In genomic region chr15:101181500-101181899, GRCm38 (mm10) we compare ENCODE assay signal across 9 mouse cellular contexts. TPM values are rescaled to one million over a fixed set of nuclear protein-coding genes. Genes with fewer than 3 reads are reported as not detected.
A peak's percentile ranks its signal among the peaks of the same experiment; 100 is the strongest.
DNase-seq lines count a peak whose midpoint lies in the region; ATAC-seq and TF ChIP-seq lines count a peak whose summit lies in the region.
"Had no signal": no experiment of that assay in that cellular context is flagged by ENCODE, and none has a peak within 500 bp of the region (broad histone marks: within the 10 kb centered on the region; RNA-seq: fewer than 3 reads in every experiment).

No protein-coding gene starts in this region.

- no peak for TF ChIP-seq POLR2A in kidney, adult 2 months (IDR thresholded peaks at IDR 0.05; ENCODE audit: low read depth, low read length)

- no peak overlapping the region for H3K4me2 ChIP-seq in embryonic facial prominence, embryonic 14.5 days (ENCODE audit: low read depth, low read length)
- H3K4me2 ChIP-seq in intestine, embryonic 14.5 days (ENCODE audit: low read length): no peak overlapping the region
- no peak overlapping the region for H3K4me2 ChIP-seq in limb, embryonic 15.5 days

- peak; percentile 67 for DNase-seq in kidney, adult 2 months
- no peak for DNase-seq in kidney, adult 9 months
- DNase-seq in embryonic facial prominence, embryonic 14.5 days (ENCODE audit: low spot score): no peak
- no peak for DNase-seq in intestine, embryonic 14.5 days (ENCODE audit: low spot score)
- DNase-seq in left cerebral cortex, adult 18-20 months (ENCODE audit: low spot score in 2 of 2): no peak
- DNase-seq in spleen, postnatal 10 days (ENCODE audit: low spot score in 2 of 2): no peak
- DNase-seq: cerebellum, adult 8-10 months; lung, postnatal 14 days had no signal

- no peak overlapping the region for H3K9ac ChIP-seq in embryonic facial prominence, embryonic 14.5 days (ENCODE audit: low read depth, low read length)
- no peak overlapping the region for H3K9ac ChIP-seq in intestine, embryonic 14.5 days (ENCODE audit: low read length)
- H3K9ac ChIP-seq in limb, embryonic 15.5 days: no peak overlapping the region

- WGBS in kidney, adult 2 months: 23% methylated on average over 4 of the region's 4 CpGs
- 37% methylated on average over 4 of the region's 4 CpGs for WGBS in embryonic facial prominence, embryonic 14.5 days
- 46% methylated on average over 4 of the region's 4 CpGs for WGBS in intestine, embryonic 14.5 days
- 38% methylated on average over 4 of the region's 4 CpGs for WGBS in limb, embryonic 15.5 days

- H3K4me3 ChIP-seq in kidney, adult 2 months (ENCODE audit: insufficient read depth, low read depth, low read length): no peak overlapping the region
- H3K4me3 ChIP-seq in embryonic facial prominence, embryonic 14.5 days (ENCODE audit: low read depth, low read length): no peak overlapping the region
- no peak overlapping the region for H3K4me3 ChIP-seq in intestine, embryonic 14.5 days (ENCODE audit: low read depth, low read length)
- no peak overlapping the region for H3K4me3 ChIP-seq in limb, embryonic 15.5 days

- TF ChIP-seq CTCF in kidney, adult 2 months (conservative IDR thresholded peaks at IDR 0.05; ENCODE audit: insufficient read depth, insufficient read length, low read depth, low read length): no peak

- no peaks in the 10 kb centered on the region for H3K36me3 ChIP-seq in kidney, adult 2 months (ENCODE audit: control insufficient read depth, insufficient read depth, low read length)
- H3K36me3 ChIP-seq in embryonic facial prominence, embryonic 14.5 days (ENCODE audit: control insufficient read depth, insufficient read depth, low read length): 0 out of 2 replicates have a peak, but pooled peaks cover 10% of the 10 kb centered on the region
- H3K36me3 ChIP-seq in intestine, embryonic 14.5 days (ENCODE audit: control insufficient read depth, insufficient read depth, low read length): peaks cover 13% of the 10 kb centered on the region
- H3K36me3 ChIP-seq in limb, embryonic 15.5 days: no peaks in the 10 kb centered on the region; the same call in 1 of the 2 replicates

- ATAC-seq in embryonic facial prominence, embryonic 14.5 days (ENCODE audit: low read depth): no peak
- no peak for ATAC-seq in intestine, embryonic 14.5 days (replicated peaks; ENCODE audit: low FRiP score, low TSS enrichment, low read depth)
- ATAC-seq in limb, embryonic 15.5 days (ENCODE audit: insufficient number of reproducible peaks, low FRiP score, low TSS enrichment, low read depth): no peak

- peak overlapping the region; percentile 33 for H3K27ac ChIP-seq in kidney, adult 2 months (ENCODE audit: insufficient read depth, low read depth, low read length)
- H3K27ac ChIP-seq in embryonic facial prominence, embryonic 14.5 days (replicated peaks; ENCODE audit: low read depth, low read length): peak overlapping the region; percentile 11; the same call in 1 of the 2 replicates
- peak overlapping the region; percentile 60 for H3K27ac ChIP-seq in intestine, embryonic 14.5 days (ENCODE audit: low read depth)
- peak overlapping the region; percentile 55; the same call in 1 of the 2 replicates for H3K27ac ChIP-seq in limb, embryonic 15.5 days

- H3K27me3 ChIP-seq in kidney, adult 2 months (replicated peaks; ENCODE audit: control insufficient read depth, insufficient read depth, low read length): no peaks in the 10 kb centered on the region
- H3K27me3 ChIP-seq in embryonic facial prominence, embryonic 14.5 days (replicated peaks; ENCODE audit: control insufficient read depth, insufficient read depth, low read length): no peaks in the 10 kb centered on the region
- H3K27me3 ChIP-seq in intestine, embryonic 14.5 days (replicated peaks; ENCODE audit: control insufficient read depth, insufficient read depth, low read length): no peaks in the 10 kb centered on the region
- no peaks in the 10 kb centered on the region for H3K27me3 ChIP-seq in limb, embryonic 15.5 days

- peaks cover 40% of the 10 kb centered on the region for H3K4me1 ChIP-seq in kidney, adult 2 months (ENCODE audit: control insufficient read depth, insufficient read depth, low read length)
- H3K4me1 ChIP-seq in embryonic facial prominence, embryonic 14.5 days (ENCODE audit: control insufficient read depth, insufficient read depth, low read length): peaks cover 33% of the 10 kb centered on the region
- H3K4me1 ChIP-seq in intestine, embryonic 14.5 days (replicated peaks; ENCODE audit: control insufficient read depth, insufficient read depth, low read length): peaks cover 40% of the 10 kb centered on the region
- peaks cover 56% of the 10 kb centered on the region for H3K4me1 ChIP-seq in limb, embryonic 15.5 days

- no peaks in the 10 kb centered on the region for H3K9me3 ChIP-seq in embryonic facial prominence, embryonic 14.5 days (ENCODE audit: control insufficient read depth, low read length)
- 0 out of 2 replicates have a peak, but pooled peaks cover 3% of the 10 kb centered on the region for H3K9me3 ChIP-seq in intestine, embryonic 14.5 days (ENCODE audit: control insufficient read depth, low read length)
- no peaks in the 10 kb centered on the region for H3K9me3 ChIP-seq in limb, embryonic 15.5 days

RNA-seq across cellular contexts. Expression of gene Acvr1b, which starts 7.6 kb away (rescaled TPM):
- polyA plus RNA-seq in kidney, adult 2 months (2012; rRNA removed): 37.0 and 37.2 TPM in 2 replicates
- polyA plus RNA-seq in embryonic facial prominence, embryonic 14.5 days (2014; fragmentation: Nextera tagmentation; extraction: Ambion mirVana): 10.2 and 10.7 TPM in 2 replicates
- 12.5 and 12.6 TPM in 2 replicates for polyA plus RNA-seq in intestine, embryonic 14.5 days (2014; fragmentation: Nextera tagmentation; extraction: Ambion mirVana)
- polyA plus RNA-seq in limb, embryonic 15.5 days (2015; fragmentation: Nextera tagmentation; extraction: Ambion mirVana): 8.4 and 10.9 TPM in 2 replicates
- total RNA-seq in left cerebral cortex, adult 18-20 months (2021): 100 to 1,000 TPM; 102 to 112 TPM

RNA-seq across cellular contexts. Expression of gene Grasp, which starts 42.5 kb away (rescaled TPM):
- 6.2 and 7.0 TPM in 2 replicates for polyA plus RNA-seq in kidney, adult 2 months (2012; rRNA removed)
- polyA plus RNA-seq in embryonic facial prominence, embryonic 14.5 days (2014; fragmentation: Nextera tagmentation; extraction: Ambion mirVana): 6.1 and 7.9 TPM in 2 replicates
- 3.5 and 4.2 TPM in 2 replicates for polyA plus RNA-seq in intestine, embryonic 14.5 days (2014; fragmentation: Nextera tagmentation; extraction: Ambion mirVana)
- 5.3 and 7.2 TPM in 2 replicates for polyA plus RNA-seq in limb, embryonic 15.5 days (2015; fragmentation: Nextera tagmentation; extraction: Ambion mirVana)
- 100 to 1,000 TPM in 1 of 2 experiments, 10 to 100 TPM in 1; 77.7 to 111 TPM for total RNA-seq in left cerebral cortex, adult 18-20 months (2021)

RNA-seq across cellular contexts. Expression of gene Acvrl1, which starts 53.2 kb away (rescaled TPM):
- 33.4 and 34.1 TPM in 2 replicates for polyA plus RNA-seq in kidney, adult 2 months (2012; rRNA removed)
- polyA plus RNA-seq in embryonic facial prominence, embryonic 14.5 days (2014; fragmentation: Nextera tagmentation; extraction: Ambion mirVana): 11.5 and 13.5 TPM in 2 replicates
- 16.5 and 16.6 TPM in 2 replicates for polyA plus RNA-seq in intestine, embryonic 14.5 days (2014; fragmentation: Nextera tagmentation; extraction: Ambion mirVana)
- polyA plus RNA-seq in limb, embryonic 15.5 days (2015; fragmentation: Nextera tagmentation; extraction: Ambion mirVana): 16.3 and 17.7 TPM in 2 replicates
- 10 to 100 TPM; 12.1 to 14.2 TPM for total RNA-seq in left cerebral cortex, adult 18-20 months (2021)
